Mouse (Mus musculus): ENCODE data around the gene Agbl3. TPM values are rescaled to one million over a fixed set of nuclear protein-coding genes. Genes with fewer than 3 reads are reported as not detected.

Gene Agbl3
- polyA plus RNA-seq, 1 experiment from 2014 or later: 6.5 TPM

- Histone ChIP-seq H3K4me1 (no peaks in the 10 kb centered on the region), H3K4me2 (no peak overlapping the region), H3K9me3 (replicated peaks) (no peaks in the 10 kb centered on the region), H3K27me3 (no peaks in the 10 kb centered on the region), H3K36me3 (peaks cover 83% of the 10 kb centered on the region), H3K9ac (no peak overlapping the region), H3K27ac (peak overlapping the region; percentile 37; the same call in 1 of the 2 replicates), H3K4me3 (replicated peaks) (no peak overlapping the region)
- ATAC-seq (replicated peaks; ENCODE audit: low FRiP score): no peak
- 63% methylated on average over 2 of the region's 2 CpGs for WGBS
Measured at GRCm38 (mm10) chr6:34758340-34758739, 21.9 kb upstream of the Agbl3 start.

GRCm38 (mm10) chr6:34760023-34760422, 20.2 kb upstream of the Agbl3 start:
- no peak for ATAC-seq (replicated peaks; ENCODE audit: low FRiP score)
- Histone ChIP-seq H3K4me3 (replicated peaks) (no peak overlapping the region), H3K4me1 (no peaks in the 10 kb centered on the region), H3K4me2 (no peak overlapping the region), H3K27me3 (no peaks in the 10 kb centered on the region), H3K9me3 (replicated peaks) (no peaks in the 10 kb centered on the region), H3K36me3 (peaks cover 96% of the 10 kb centered on the region), H3K27ac (no peak overlapping the region), H3K9ac (no peak overlapping the region)
- 46% methylated on average over 4 of the region's 4 CpGs for WGBS

GRCm38 (mm10) chr6:34765721-34766120, 14.5 kb upstream of the Agbl3 start:
- Histone ChIP-seq H3K4me1 (no peaks in the 10 kb centered on the region), H3K27me3 (no peaks in the 10 kb centered on the region), H3K4me3 (replicated peaks) (no peak overlapping the region), H3K36me3 (peaks cover 84% of the 10 kb centered on the region), H3K9me3 (replicated peaks) (no peaks in the 10 kb centered on the region), H3K4me2 (no peak overlapping the region), H3K27ac (no peak overlapping the region), H3K9ac (no peak overlapping the region)
- whole genome bisulfite sequencing: 91% methylated on average over 5 of the region's 5 CpGs
- ATAC-seq (replicated peaks; ENCODE audit: low FRiP score): no peak

- ATAC-seq (replicated peaks; ENCODE audit: low FRiP score): no peak
- no peak overlapping the region for H3K9ac ChIP-seq
- no peaks in the 10 kb centered on the region for H3K27me3 ChIP-seq
- H3K4me2 ChIP-seq: no peak overlapping the region
- no peaks in the 10 kb centered on the region for H3K4me1 ChIP-seq
- no peak overlapping the region for H3K4me3 ChIP-seq (replicated peaks)
- 90% methylated on average over 2 of the region's 2 CpGs for WGBS
- no peak overlapping the region for H3K27ac ChIP-seq
- peaks cover 62% of the 10 kb centered on the region for H3K36me3 ChIP-seq
- no peaks in the 10 kb centered on the region for H3K9me3 ChIP-seq (replicated peaks)
Measured at GRCm38 (mm10) chr6:34769984-34770383, 10.2 kb upstream of the Agbl3 start.

- Histone ChIP-seq H3K4me1 (no peaks in the 10 kb centered on the region), H3K36me3 (peaks cover 60% of the 10 kb centered on the region), H3K27ac (no peak overlapping the region), H3K9me3 (replicated peaks) (no peaks in the 10 kb centered on the region), H3K4me3 (replicated peaks) (no peak overlapping the region), H3K27me3 (no peaks in the 10 kb centered on the region), H3K9ac (no peak overlapping the region), H3K4me2 (no peak overlapping the region)
- no peak for ATAC-seq (replicated peaks; ENCODE audit: low FRiP score)
- WGBS: 87% methylated on average over 6 of the region's 6 CpGs
Measured at GRCm38 (mm10) chr6:34770491-34770890, 9.7 kb upstream of the Agbl3 start.

- Histone ChIP-seq H3K4me2 (no peak overlapping the region), H3K27ac (no peak overlapping the region), H3K36me3 (peaks cover 19% of the 10 kb centered on the region), H3K27me3 (no peaks in the 10 kb centered on the region), H3K9me3 (replicated peaks) (no peaks in the 10 kb centered on the region), H3K4me1 (peaks cover 4% of the 10 kb centered on the region), H3K4me3 (replicated peaks) (no peak overlapping the region), H3K9ac (no peak overlapping the region)
- no peak for ATAC-seq (replicated peaks; ENCODE audit: low FRiP score)
Measured at GRCm38 (mm10) chr6:34776396-34776795, 3.8 kb upstream of the Agbl3 start.

GRCm38 (mm10) chr6:34777094-34777493, 3.1 kb upstream of the Agbl3 start:
- H3K9me3 ChIP-seq (replicated peaks): no peaks in the 10 kb centered on the region
- H3K4me1 ChIP-seq: peaks cover 4% of the 10 kb centered on the region
- WGBS: 80% methylated on average over 2 of the region's 2 CpGs
- no peak overlapping the region for H3K9ac ChIP-seq
- H3K4me3 ChIP-seq (replicated peaks): no peak overlapping the region
- H3K4me2 ChIP-seq: no peak overlapping the region
- H3K27me3 ChIP-seq: no peaks in the 10 kb centered on the region
- H3K36me3 ChIP-seq: peaks cover 15% of the 10 kb centered on the region
- no peak overlapping the region for H3K27ac ChIP-seq
- no peak for ATAC-seq (replicated peaks; ENCODE audit: low FRiP score)

- H3K9ac ChIP-seq: no peak overlapping the region
- WGBS: 79% methylated on average over 10 of the region's 10 CpGs
- ATAC-seq (replicated peaks; ENCODE audit: low FRiP score): no peak
- peaks cover 7% of the 10 kb centered on the region; the same call in 1 of the 2 replicates for H3K36me3 ChIP-seq
- peaks cover 4% of the 10 kb centered on the region for H3K4me1 ChIP-seq
- no peak overlapping the region for H3K4me3 ChIP-seq (replicated peaks)
- H3K27ac ChIP-seq: no peak overlapping the region
- no peak overlapping the region for H3K4me2 ChIP-seq
- no peaks in the 10 kb centered on the region for H3K9me3 ChIP-seq (replicated peaks)
- no peaks in the 10 kb centered on the region for H3K27me3 ChIP-seq
Measured at GRCm38 (mm10) chr6:34777981-34778668, 2.1 kb upstream of the Agbl3 start.

- no peak for ATAC-seq (replicated peaks; ENCODE audit: low FRiP score)
- no peaks in the 10 kb centered on the region for H3K9me3 ChIP-seq (replicated peaks)
- H3K4me1 ChIP-seq: peaks cover 4% of the 10 kb centered on the region
- peak overlapping the region; percentile 70 for H3K4me3 ChIP-seq (replicated peaks)
- H3K9ac ChIP-seq: peak overlapping the region; percentile 84
- peaks cover 5% of the 10 kb centered on the region; the same call in 1 of the 2 replicates for H3K36me3 ChIP-seq
- H3K4me2 ChIP-seq: peak overlapping the region; percentile 86
- H3K27ac ChIP-seq: peak overlapping the region; percentile 96
- H3K27me3 ChIP-seq: no peaks in the 10 kb centered on the region
- WGBS: 3% methylated on average over 13 of the region's 13 CpGs
Measured at GRCm38 (mm10) chr6:34780943-34781289, 684 bp downstream of the Agbl3 start.

GRCm38 (mm10) chr6:34782493-34782892, 2.3 kb downstream of the Agbl3 start:
- no peaks in the 10 kb centered on the region for H3K9me3 ChIP-seq (replicated peaks)
- no peaks in the 10 kb centered on the region for H3K27me3 ChIP-seq
- ATAC-seq (replicated peaks; ENCODE audit: low FRiP score): no peak
- no peak overlapping the region for H3K9ac ChIP-seq
- H3K27ac ChIP-seq: no peak overlapping the region
- no peak overlapping the region for H3K4me2 ChIP-seq
- 88% methylated on average over 1 of the region's 1 CpGs for WGBS
- H3K4me3 ChIP-seq (replicated peaks): no peak overlapping the region
- peaks cover 4% of the 10 kb centered on the region for H3K4me1 ChIP-seq
- peaks cover 6% of the 10 kb centered on the region; the same call in 1 of the 2 replicates for H3K36me3 ChIP-seq

GRCm38 (mm10) chr6:34796881-34797280, 16.6 kb downstream of the Agbl3 start:
- no peak overlapping the region for H3K4me2 ChIP-seq
- ATAC-seq (replicated peaks; ENCODE audit: low FRiP score): no peak
- no peak overlapping the region for H3K9ac ChIP-seq
- H3K4me1 ChIP-seq: no peaks in the 10 kb centered on the region
- no peaks in the 10 kb centered on the region for H3K36me3 ChIP-seq
- no peak overlapping the region for H3K27ac ChIP-seq
- WGBS: 85% methylated on average over 3 of the region's 3 CpGs
- H3K4me3 ChIP-seq (replicated peaks): no peak overlapping the region
- H3K27me3 ChIP-seq: no peaks in the 10 kb centered on the region
- no peaks in the 10 kb centered on the region for H3K9me3 ChIP-seq (replicated peaks)

GRCm38 (mm10) chr6:34797887-34798286, 17.7 kb downstream of the Agbl3 start:
- H3K36me3 ChIP-seq: no peaks in the 10 kb centered on the region
- WGBS: 79% methylated on average over 3 of the region's 3 CpGs
- H3K4me1 ChIP-seq: no peaks in the 10 kb centered on the region
- H3K9ac ChIP-seq: no peak overlapping the region
- H3K27me3 ChIP-seq: no peaks in the 10 kb centered on the region
- no peaks in the 10 kb centered on the region for H3K9me3 ChIP-seq (replicated peaks)
- H3K27ac ChIP-seq: no peak overlapping the region
- ATAC-seq (replicated peaks; ENCODE audit: low FRiP score): no peak
- H3K4me2 ChIP-seq: no peak overlapping the region
- H3K4me3 ChIP-seq (replicated peaks): no peak overlapping the region

GRCm38 (mm10) chr6:34805582-34805981, 25.4 kb downstream of the Agbl3 start:
- no peaks in the 10 kb centered on the region for H3K9me3 ChIP-seq (replicated peaks)
- no peak overlapping the region for H3K27ac ChIP-seq
- H3K9ac ChIP-seq: no peak overlapping the region
- H3K4me3 ChIP-seq (replicated peaks): no peak overlapping the region
- no peak for ATAC-seq (replicated peaks; ENCODE audit: low FRiP score)
- no peaks in the 10 kb centered on the region for H3K27me3 ChIP-seq
- 80% methylated on average over 2 of the region's 2 CpGs for WGBS
- no peaks in the 10 kb centered on the region for H3K36me3 ChIP-seq
- H3K4me1 ChIP-seq: 0 out of 2 replicates have a peak, but pooled peaks cover 3% of the 10 kb centered on the region
- H3K4me2 ChIP-seq: no peak overlapping the region
